Mouse (Mus musculus) urinary bladder, adult 18-20 months (tissue): ENCODE results near the gene Itga6.
"Not testable (repeated sequence)": the region's sequence is repeated elsewhere in the genome, so short reads cannot be mapped to it uniquely, and the experiment has no call there.

ENCODE experiments used
- DNase-seq, 2 experiments: peaks; one replicate each; pipeline ENCODE4 v3.0.0; 2022; ENCODE audit warnings: low spot score in 2 of 2, mixed read lengths in 2 of 2

Gene Itga6

GRCm38 (mm10) chr2:71895596-71896286 lies 150.3 kb downstream of the Itga6 start:
- DNase-seq = no peak

GRCm38 (mm10) chr2:71897420-71897819 lies 152.0 kb downstream of the Itga6 start:
- DNase-seq = no peak

DNA sequence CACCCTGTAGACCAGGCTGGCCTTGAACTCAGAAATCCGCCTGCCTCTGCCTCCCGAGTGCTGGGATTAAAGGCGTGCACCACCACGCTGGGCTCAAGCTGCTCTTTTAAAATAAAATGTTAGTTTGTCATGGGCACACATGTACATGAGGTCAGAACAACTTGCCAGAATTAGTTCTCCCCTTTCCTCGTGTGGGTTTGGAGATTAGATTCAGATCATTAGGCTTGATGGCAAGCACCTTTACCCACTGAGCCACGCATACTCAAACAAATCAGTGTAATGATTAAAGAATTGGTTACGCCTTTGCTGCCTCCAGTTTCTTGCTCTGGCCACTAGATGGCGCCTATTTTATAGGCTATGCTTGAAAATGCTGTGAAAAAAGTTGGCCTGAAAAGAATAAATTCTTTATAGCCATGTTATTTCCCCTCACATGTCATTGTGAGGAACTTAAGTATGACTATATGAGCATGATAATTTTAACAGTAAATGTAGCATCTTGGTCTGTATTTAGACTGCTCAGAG lies 153.0 kb downstream of the Itga6 start:
- DNase-seq = peak in 1 of 2 experiments; percentile 7

DNA sequence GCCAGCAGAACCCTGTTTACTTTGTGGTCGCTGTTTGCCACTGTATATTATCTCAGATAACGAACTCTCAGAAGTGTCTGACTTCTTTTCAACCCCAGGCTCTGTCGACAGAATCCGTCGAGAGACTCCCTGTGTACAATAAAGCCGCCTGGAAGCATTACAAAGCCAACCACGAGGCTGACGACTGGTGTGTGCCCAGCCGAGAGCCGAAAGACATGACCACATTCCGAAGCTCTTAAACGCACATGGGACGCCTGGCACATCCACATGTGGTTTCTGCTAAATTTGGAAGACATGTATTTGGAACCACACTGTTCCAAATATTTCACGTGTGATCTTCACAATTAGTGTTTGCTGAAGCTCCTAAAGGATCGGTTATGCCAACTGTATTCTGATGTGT lies 154.5 kb downstream of the Itga6 start:
- DNase-seq = no peak

DNA sequence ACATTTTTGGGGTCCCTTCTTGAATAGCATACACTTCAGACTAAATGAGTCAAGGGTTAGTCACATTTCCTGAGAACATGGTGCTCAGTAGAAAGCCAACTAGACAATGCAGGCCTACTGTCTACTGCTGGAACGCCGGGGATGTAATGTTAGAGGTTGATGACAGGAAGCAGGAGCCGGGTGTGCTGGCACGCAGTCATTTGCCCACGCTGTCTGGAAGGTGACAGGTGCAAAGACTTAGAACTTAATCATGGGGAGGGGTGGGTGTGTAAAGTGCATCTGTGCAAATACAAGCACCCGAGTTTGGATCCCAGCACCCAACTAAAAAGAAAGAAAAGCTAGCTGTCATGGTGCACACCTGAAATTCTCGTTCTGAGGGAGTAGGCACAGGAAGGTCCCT lies 159.7 kb downstream of the Itga6 start:
- no peak for DNase-seq

DNA sequence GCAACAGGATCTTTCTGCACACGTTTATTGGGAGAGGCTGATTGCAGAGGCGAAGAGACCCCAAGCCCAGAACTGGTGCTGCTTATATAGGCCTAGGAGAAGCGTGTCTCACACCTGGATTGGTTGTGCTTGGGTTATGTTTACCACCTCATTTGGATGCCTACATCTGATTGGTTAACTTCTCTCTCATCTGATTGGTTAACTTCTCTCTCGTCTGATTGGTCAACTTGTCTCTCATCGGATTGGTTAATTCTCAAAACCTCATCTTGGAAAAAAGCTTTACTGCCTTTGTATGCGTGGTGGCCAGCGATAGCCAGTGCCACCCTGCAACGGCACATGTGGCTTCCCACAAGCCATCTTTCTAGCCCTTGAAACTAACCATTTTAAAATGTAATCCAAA lies 160.9 kb downstream of the Itga6 start:
- not testable (repeated sequence) for DNase-seq
